In genomic region chr13:3216070-3216469, GRCm38 (mm10) we compare ENCODE assay signal across 8 mouse cellular contexts.
DNase-seq lines count a peak whose midpoint lies in the region; ATAC-seq and TF ChIP-seq lines count a peak whose summit lies in the region.
"Not testable (repeated sequence)": the region's sequence is repeated elsewhere in the genome, so short reads cannot be mapped to it uniquely, and the experiment has no call there.

No protein-coding gene starts in this region.

- DNase-seq in CH12.LX (ENCODE audit: extremely low read depth), result peak; percentile 79
- peak; percentile 5 for DNase-seq in adrenal gland, postnatal 14 days
- peak; percentile 3 for DNase-seq in layer of hippocampus, adult 11-12 months (ENCODE audit: low spot score)
- DNase-seq in lung, postnatal 0 days (ENCODE audit: low spot score), result peak; percentile 41
- peak; percentile 15 for DNase-seq in right cerebral cortex, adult 18-20 months

- H3K4me3 ChIP-seq in CH12.LX (replicated peaks in 1 of 3; ENCODE audit: low read depth in 2 of 3, low read length in 2 of 3, poor library complexity in 1 of 3); forebrain, embryonic 16.5 days (replicated peaks; ENCODE audit: low read length); hindbrain, embryonic 16.5 days (ENCODE audit: low read length); lung, postnatal 0 days (ENCODE audit: low read depth, low read length): not testable (repeated sequence)

- 53% methylated on average over 3 of the region's 3 CpGs for WGBS in forebrain, embryonic 16.5 days
- WGBS in hindbrain, embryonic 16.5 days, result 55% methylated on average over 3 of the region's 3 CpGs
- WGBS in lung, postnatal 0 days, result 26% methylated on average over 3 of the region's 3 CpGs

- not testable (repeated sequence) for H3K27me3 ChIP-seq in CH12.LX (replicated peaks); forebrain, embryonic 16.5 days (replicated peaks; ENCODE audit: control insufficient read depth, insufficient read depth, low read length); hindbrain, embryonic 16.5 days (replicated peaks; ENCODE audit: control insufficient read depth, insufficient read depth, low read length); lung, postnatal 0 days (replicated peaks; ENCODE audit: insufficient read depth, low read length)

- not testable (repeated sequence) for H3K9ac ChIP-seq in CH12.LX (ENCODE audit: insufficient read depth, low read depth); forebrain, embryonic 16.5 days (replicated peaks; ENCODE audit: low read depth, low read length); hindbrain, embryonic 16.5 days (ENCODE audit: low read depth, low read length); lung, postnatal 0 days (replicated peaks; ENCODE audit: low read depth)

- not testable (repeated sequence) for TF ChIP-seq EP300 in CH12.LX (IDR thresholded peaks at IDR 0.05; ENCODE audit: low read length); lung, postnatal 0 days (IDR thresholded peaks at IDR 0.05)

- dilution Hi-C loops in CH12.LX (cut with MboI; ENCODE audit: extremely low pct_ligation_motif_present, extremely low pct_unique_long_range_greater_than_20kb, low sequenced_read_pairs), result not testable (repeated sequence)

- not testable (repeated sequence) for H3K4me2 ChIP-seq in CH12.LX (ENCODE audit: insufficient read depth, low read depth, poor library complexity, severe bottlenecking); forebrain, embryonic 16.5 days (ENCODE audit: low read length); hindbrain, embryonic 16.5 days (ENCODE audit: low read length); lung, postnatal 0 days (replicated peaks; ENCODE audit: low read depth, low read length)

- H3K36me3 ChIP-seq in CH12.LX (replicated peaks in 1 of 2; ENCODE audit: control insufficient read depth in 1 of 2, insufficient read depth in 1 of 2, low read length in 1 of 2); forebrain, embryonic 16.5 days (ENCODE audit: control insufficient read depth, insufficient read depth); hindbrain, embryonic 16.5 days (ENCODE audit: control insufficient read depth, insufficient read depth, low read length); lung, postnatal 0 days (ENCODE audit: insufficient read depth, low read length): not testable (repeated sequence)

- H3K9me3 ChIP-seq in CH12.LX (replicated peaks; ENCODE audit: low read length); forebrain, embryonic 16.5 days (ENCODE audit: control insufficient read depth, low read length); hindbrain, embryonic 16.5 days (ENCODE audit: control insufficient read depth, low read length); lung, postnatal 0 days (ENCODE audit: low read length): not testable (repeated sequence)

- TF ChIP-seq CTCF in CH12.LX (conservative IDR thresholded peaks at IDR 0.05 in 1 of 2, IDR thresholded peaks at IDR 0.05 in 1 of 2; ENCODE audit: low read depth in 2 of 2, low read length in 2 of 2), result peak; percentile 55 to 59
- peak; percentile 57 for TF ChIP-seq CTCF in lung, postnatal 0 days (IDR thresholded peaks at IDR 0.05)

- TF ChIP-seq POLR2A in CH12.LX (IDR thresholded peaks at IDR 0.05; ENCODE audit: low read depth, low read length), result not testable (repeated sequence)

- TF ChIP-seq RAD21 in CH12.LX (IDR thresholded peaks at IDR 0.05; ENCODE audit: low read depth, low read length), result peak; percentile 48

- in situ Hi-C loops in CH12.LX (cut with MboI; ENCODE audit: low pct_ligation_motif_present, low pct_unique_long_range_greater_than_20kb, low sequenced_read_pairs), result not testable (repeated sequence)

- not testable (repeated sequence) for H3K4me1 ChIP-seq in CH12.LX (ENCODE audit: control insufficient read depth in 1 of 2, insufficient read depth in 2 of 2); forebrain, embryonic 16.5 days (replicated peaks; ENCODE audit: control insufficient read depth, insufficient read depth, low read length); hindbrain, embryonic 16.5 days (ENCODE audit: control insufficient read depth, insufficient read depth, low read depth, low read length); lung, postnatal 0 days (ENCODE audit: insufficient read depth, low read depth, low read length)

- not testable (repeated sequence) for H3K27ac ChIP-seq in CH12.LX (ENCODE audit: insufficient read depth, low read depth); forebrain, embryonic 16.5 days (ENCODE audit: low read length); hindbrain, embryonic 16.5 days (ENCODE audit: low read depth, low read length); lung, postnatal 0 days (ENCODE audit: low read length)

- not testable (repeated sequence) for H3K79me2 ChIP-seq in CH12.LX (replicated peaks; ENCODE audit: control insufficient read depth, extremely low read depth, insufficient read depth, poor library complexity, severe bottlenecking)

- 0 out of 2 replicates have a peak, but pooled peaks have one; percentile 47 for ATAC-seq in common myeloid progenitor, adult 5-6 weeks (replicated peaks; ENCODE audit: low read depth, poor library complexity, severe bottlenecking)
- peak; percentile 47; the same call in 1 of the 2 replicates for ATAC-seq in forebrain, embryonic 16.5 days
- peak; percentile 68; the same call in 1 of the 2 replicates for ATAC-seq in hindbrain, embryonic 16.5 days
- ATAC-seq in lung, postnatal 0 days, result not testable (repeated sequence)

TF ChIP-seq in CH12.LX, 34 proteins besides CTCF, POLR2A, EP300 and RAD21:
- peak; percentile 31 for TF ChIP-seq SMC3 (IDR thresholded peaks at IDR 0.05; ENCODE audit: low read depth, low read length)

Comparison
In these comparisons a context has a peak if more than half of its experiments do, and no peak if none do; other contexts are left out.
1. DNase-seq: peak in every context shown above with its lines; median percentile 79 in CH12.LX; 41 in lung, postnatal 0 days; 15 in right cerebral cortex, adult 18-20 months; 5 in adrenal gland, postnatal 14 days; 3 in layer of hippocampus, adult 11-12 months.